Mouse (Mus musculus) liver, embryonic 11.5 days (tissue): ENCODE results near the gene St6galnac6. TPM values are rescaled to one million over a fixed set of nuclear protein-coding genes. Genes with fewer than 3 reads are reported as not detected.

Experiments
- ATAC-seq: fragments of 200-750 bp; cut with Nextera tagmentation; replicated peaks from 2 replicates; pipeline ENCODE4 v1.8.0; 2017; ENCODE audit warnings: moderate number of reproducible peaks, mild to moderate bottlenecking, moderate TSS enrichment, moderate library complexity; ENCODE audit not compliant: low FRiP score
- DNase-seq: peaks from one replicate; pipeline ENCODE4 v3.0.0-alpha.2; 2017; ENCODE audit warnings: low spot score
- H3K27ac ChIP-seq: fragments of 300-500 bp; sonication (generic); 2 replicates; pipeline ENCODE4 v1.5.1; 2014; ENCODE audit warnings: mild to moderate bottlenecking, low read depth, low read length, control low read depth
- H3K27me3 ChIP-seq: fragments of 300-500 bp; sonication (generic); replicated peaks from 2 replicates; pipeline ENCODE4 v1.6.1; 2014; ENCODE audit warnings: low read length, mixed read lengths; ENCODE audit not compliant: control insufficient read depth, insufficient read depth
- H3K36me3 ChIP-seq: fragments of 300-500 bp; sonication (generic); 2 replicates; pipeline ENCODE4 v1.6.1; 2014; ENCODE audit warnings: mild to moderate bottlenecking, low read length, moderate library complexity, mixed read lengths; ENCODE audit not compliant: control insufficient read depth, insufficient read depth
- H3K4me1 ChIP-seq: fragments of 300-500 bp; sonication (generic); replicated peaks from 2 replicates; pipeline ENCODE4 v1.6.1; 2014; ENCODE audit warnings: low read length, mixed read lengths; ENCODE audit not compliant: control insufficient read depth, insufficient read depth
- H3K4me2 ChIP-seq: fragments of 300-500 bp; sonication (generic); 2 replicates; pipeline ENCODE4 v1.6.1; 2014; ENCODE audit warnings: mild to moderate bottlenecking, control low read depth, moderate library complexity
- H3K4me3 ChIP-seq: fragments of 300-500 bp; sonication (generic); 2 replicates; pipeline ENCODE4 v1.5.1; 2014; ENCODE audit warnings: low read depth, low read length, control low read depth
- H3K9ac ChIP-seq: fragments of 300-500 bp; sonication (generic); 2 replicates; pipeline ENCODE4 v1.6.1; 2014; ENCODE audit warnings: low read depth, low read length, control low read depth
- H3K9me3 ChIP-seq: fragments of 300-500 bp; sonication (generic); 2 replicates; pipeline ENCODE4 v1.6.1; 2016; ENCODE audit warnings: low read length, inconsistent platforms, mixed read lengths; ENCODE audit not compliant: control insufficient read depth
- WGBS: fragments of 180-500 bp; shearing (Covaris S2); extraction: QIAGEN DNeasy Blood & Tissue Kit; methylation state at CpG from one replicate; pipeline ENCODE4 v1.1.7; 2014; 5-methylcytosine and 5-hydroxymethylcytosine counted together
- polyA plus RNA-seq: library from polyadenylated mRNA; unstranded; fragments of >200 nt; fragmentation: Nextera tagmentation; extraction: Ambion mirVana; gene quantifications from 2 replicates; pipeline ENCODE4 v1.2.1, GENCODE M21; 2014

The St6galnac6 gene
- polyA plus RNA-seq, 1 experiment from 2014 or later, result 10.6 TPM

DNA sequence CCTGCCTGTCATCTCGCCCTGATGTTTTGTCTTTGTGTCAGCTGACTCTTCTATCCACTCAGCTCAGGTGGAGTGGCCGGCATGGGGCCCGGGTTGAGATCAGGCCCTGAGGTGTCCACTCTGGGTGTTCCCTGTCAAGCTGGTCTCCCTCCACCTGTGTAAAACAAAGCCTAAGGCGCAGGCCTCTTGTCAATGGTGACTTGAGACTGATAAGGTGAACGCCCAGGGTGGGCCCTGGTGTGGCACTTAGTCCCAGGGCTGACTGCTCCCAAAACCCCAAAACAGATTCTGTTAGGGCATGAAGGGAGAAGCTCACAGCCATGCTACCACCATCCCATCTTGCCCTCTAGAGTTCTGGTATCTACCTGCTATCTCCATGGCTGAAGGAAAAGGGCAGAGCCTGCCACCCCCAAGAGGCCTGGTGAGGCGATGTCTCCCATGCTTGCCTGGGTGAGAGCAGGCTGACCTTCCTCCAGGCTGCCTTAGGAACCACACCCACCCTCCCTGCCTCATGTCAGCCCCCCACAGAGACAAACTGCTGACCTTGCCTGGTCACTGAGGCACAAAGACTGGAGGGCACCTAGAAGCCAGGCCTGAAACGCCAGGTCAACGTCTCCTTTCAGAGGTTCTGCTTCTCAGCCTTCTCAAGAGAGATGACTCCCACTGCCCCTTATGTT is 45.4 kb downstream of the St6galnac6 start:
- Histone ChIP-seq H3K27me3 (no peaks in the 10 kb centered on the region), H3K4me3 (no peak overlapping the region), H3K36me3 (no peaks in the 10 kb centered on the region), H3K9ac (0 out of 2 replicates have a peak overlapping the region, but pooled peaks have one; percentile 8), H3K4me1 (peaks cover 32% of the 10 kb centered on the region), H3K9me3 (no peaks in the 10 kb centered on the region), H3K27ac (peak overlapping the region; percentile 71), H3K4me2 (peak overlapping the region; percentile 44)
- whole genome bisulfite sequencing, result 62% methylated on average over 8 of the region's 8 CpGs
- DNase-seq (no peak), ATAC-seq (peak; percentile 79)

DNA sequence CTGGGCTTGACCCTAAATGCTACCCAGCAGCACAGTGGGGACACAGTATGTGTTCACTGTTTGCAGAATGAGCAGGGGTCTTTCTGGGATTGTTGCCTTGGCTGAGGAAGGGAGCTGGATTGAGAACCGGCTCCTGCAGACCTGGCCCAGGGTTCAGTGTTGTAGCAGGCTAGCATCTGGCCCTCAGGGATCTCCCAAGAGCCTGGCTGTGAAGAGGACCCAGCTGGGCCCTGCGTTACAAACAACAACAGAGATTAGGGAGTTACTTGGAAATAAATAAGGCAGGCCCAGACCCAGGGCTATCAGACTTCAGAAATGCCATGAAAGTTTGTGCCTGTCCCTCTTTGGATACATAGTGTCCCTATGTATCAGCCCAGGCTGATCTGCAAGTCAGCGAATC is 46.1 kb downstream of the St6galnac6 start:
- WGBS, result 63% methylated on average over 3 of the region's 3 CpGs
- DNase-seq (no peak), ATAC-seq (no peak)
- Histone ChIP-seq H3K36me3 (no peaks in the 10 kb centered on the region), H3K4me1 (peaks cover 32% of the 10 kb centered on the region), H3K9me3 (no peaks in the 10 kb centered on the region), H3K9ac (0 out of 2 replicates have a peak overlapping the region, but pooled peaks have one; percentile 0), H3K27ac (peak overlapping the region; percentile 71), H3K4me3 (no peak overlapping the region), H3K27me3 (no peaks in the 10 kb centered on the region), H3K4me2 (peak overlapping the region; percentile 44; the same call in 1 of the 2 replicates)

DNA sequence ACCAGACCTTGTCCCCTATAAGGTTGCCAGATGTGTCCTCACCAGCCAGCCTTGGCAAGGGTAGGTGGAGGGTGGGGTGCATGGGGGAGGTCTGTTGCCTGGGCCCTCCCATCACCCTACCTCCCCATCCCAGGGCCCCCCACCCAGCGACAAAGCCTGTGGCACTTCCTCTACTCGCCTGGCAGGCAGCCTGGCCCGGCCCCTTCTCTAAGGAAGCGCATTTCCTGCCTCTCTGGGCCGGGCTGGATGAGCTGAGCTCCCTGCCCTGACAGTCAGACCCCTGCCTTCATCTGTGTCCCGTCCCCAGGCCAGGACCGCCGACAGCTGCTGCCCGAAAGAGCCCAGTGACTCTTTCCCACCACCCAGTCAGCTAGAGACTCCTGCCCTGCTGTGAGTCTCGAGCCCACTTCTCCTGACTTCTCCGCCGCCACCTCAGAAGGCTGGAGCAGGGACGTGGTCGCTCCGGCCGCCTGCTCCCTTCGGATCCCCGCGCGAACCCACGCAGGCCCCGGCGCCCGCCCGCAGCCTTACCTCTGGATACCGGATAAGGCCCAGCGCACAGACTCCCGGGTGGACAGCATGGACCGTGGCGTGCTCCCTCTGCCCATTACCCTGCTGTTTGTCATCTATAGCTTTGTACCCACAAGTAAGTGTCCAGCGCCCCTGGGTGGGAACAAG is 47.0 kb downstream of the St6galnac6 start, which contains the start of gene Eng:
Gene Eng (plus strand): TSS at position 217 of the 678 bp plus-strand sequence.
- peak within 1 kb of the TSS; percentile 62 for H3K9ac ChIP-seq
- H3K27me3 ChIP-seq, result no peaks in the 10 kb centered on the region
- peak within 1 kb of the TSS; percentile 71 for H3K27ac ChIP-seq
- ATAC-seq, result 0 out of 2 replicates have a peak, but pooled peaks have one; percentile 16
- no peaks in the 10 kb centered on the region for H3K9me3 ChIP-seq
- DNase-seq, result no peak
- H3K36me3 ChIP-seq, result no peaks in the 10 kb centered on the region
- H3K4me2 ChIP-seq, result peak within 1 kb of the TSS; percentile 59
- H3K4me1 ChIP-seq, result peaks cover 29% of the 10 kb centered on the region
- 36% methylated on average over 31 of the region's 31 CpGs for WGBS
- peak within 1 kb of the TSS; percentile 49 for H3K4me3 ChIP-seq

DNA sequence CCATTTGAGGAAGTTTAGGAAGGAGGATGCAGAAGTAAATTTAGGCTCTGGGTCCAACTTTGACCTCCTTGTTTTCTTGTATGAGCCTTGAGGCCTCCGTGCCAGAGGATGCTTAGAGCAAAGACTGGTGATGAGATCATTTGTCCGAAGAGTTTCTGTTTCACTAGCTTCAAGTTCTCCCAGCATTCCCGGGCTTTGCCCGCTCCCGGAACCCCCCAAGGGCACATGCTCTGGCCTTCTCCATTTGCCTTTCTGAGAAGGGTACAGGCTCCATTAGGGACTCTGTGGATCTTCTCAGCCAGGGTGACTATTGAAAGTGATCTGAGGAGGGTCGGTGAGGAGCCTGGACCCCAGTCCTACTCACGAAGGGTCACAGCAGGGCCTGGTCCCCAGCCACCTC is 47.9 kb downstream of the St6galnac6 start:
- no peak for ATAC-seq
- 76% methylated on average over 7 of the region's 7 CpGs for WGBS
- H3K4me1 ChIP-seq, result peaks cover 29% of the 10 kb centered on the region

DNA sequence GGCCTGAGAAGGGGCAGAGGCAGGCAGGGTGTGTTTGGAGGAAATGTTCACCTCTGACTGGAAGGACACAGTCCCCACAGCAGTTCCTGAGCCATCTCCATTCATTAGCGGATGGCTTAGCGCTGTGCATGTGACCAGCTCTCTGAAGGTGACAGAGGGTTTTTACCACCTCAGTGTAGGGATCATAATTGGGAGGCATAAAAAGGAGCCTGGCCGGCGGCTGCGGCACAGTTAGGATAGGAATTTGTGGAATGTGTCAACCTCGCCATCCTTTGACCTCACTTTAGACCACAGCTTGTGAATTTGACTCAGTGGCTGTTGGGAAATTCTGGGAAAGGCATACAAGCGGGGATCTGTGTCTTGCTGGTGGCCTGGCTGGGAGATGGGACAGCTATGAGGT is 54.3 kb downstream of the St6galnac6 start:
- H3K27me3 ChIP-seq, result no peaks in the 10 kb centered on the region
- 50% methylated on average over 7 of the region's 7 CpGs for WGBS
- no peak overlapping the region for H3K4me2 ChIP-seq
- H3K4me3 ChIP-seq, result no peak overlapping the region
- H3K4me1 ChIP-seq, result peaks cover 35% of the 10 kb centered on the region
- H3K36me3 ChIP-seq, result no peaks in the 10 kb centered on the region
- no peak overlapping the region for H3K9ac ChIP-seq
- no peak for DNase-seq
- no peak for ATAC-seq
- no peaks in the 10 kb centered on the region for H3K9me3 ChIP-seq
- H3K27ac ChIP-seq, result peak overlapping the region; percentile 29; the same call in 1 of the 2 replicates

More for the DNA sequence above, 47.9 kb downstream of the St6galnac6 start:
- H3K9ac ChIP-seq, result 0 out of 2 replicates have a peak overlapping the region, but pooled peaks have one; percentile 5
- H3K27ac ChIP-seq, result no peak overlapping the region
- DNase-seq, result no peak
- H3K36me3 ChIP-seq, result no peaks in the 10 kb centered on the region
- H3K27me3 ChIP-seq, result no peaks in the 10 kb centered on the region
- H3K4me3 ChIP-seq, result peak overlapping the region; percentile 49
- no peaks in the 10 kb centered on the region for H3K9me3 ChIP-seq
- peak overlapping the region; percentile 59 for H3K4me2 ChIP-seq

DNA sequence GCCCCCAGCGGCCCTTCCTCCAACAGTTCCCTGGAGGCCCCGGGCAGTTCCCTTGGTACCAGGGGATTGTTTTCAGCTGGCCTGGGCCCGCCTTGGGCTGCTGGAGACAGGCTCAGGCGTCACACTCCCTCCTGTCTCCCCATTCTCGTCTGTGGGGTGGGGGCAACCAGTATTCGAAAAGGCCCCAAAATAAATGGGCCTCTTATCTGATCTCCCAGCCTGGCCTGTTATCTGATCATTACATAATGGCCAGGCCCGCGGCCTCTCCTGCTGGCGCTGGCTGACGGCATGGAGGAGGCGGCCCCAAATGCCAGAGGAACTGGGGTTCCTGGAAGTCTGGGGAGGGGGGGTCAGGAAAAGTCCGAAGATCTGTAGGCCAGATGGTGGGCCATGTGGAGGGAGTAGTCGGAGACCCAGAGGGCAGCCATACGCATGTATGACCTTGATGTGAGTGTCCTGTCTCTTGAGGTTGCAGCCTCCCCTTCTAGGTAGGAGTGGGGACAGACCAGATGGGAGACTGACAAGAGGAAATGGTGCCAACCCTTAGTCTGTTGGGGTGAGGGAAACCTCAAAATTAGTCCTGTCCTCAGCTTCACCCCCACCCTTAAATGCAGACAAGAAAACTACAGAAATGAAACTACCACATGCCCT is 55.4 kb downstream of the St6galnac6 start:
- no peaks in the 10 kb centered on the region for H3K9me3 ChIP-seq
- ATAC-seq, result no peak
- H3K27me3 ChIP-seq, result no peaks in the 10 kb centered on the region
- no peak overlapping the region; the same call in 1 of the 2 replicates for H3K4me2 ChIP-seq
- peaks cover 42% of the 10 kb centered on the region for H3K4me1 ChIP-seq
- H3K27ac ChIP-seq, result peak overlapping the region; percentile 54; the same call in 1 of the 2 replicates
- H3K4me3 ChIP-seq, result no peak overlapping the region
- H3K36me3 ChIP-seq, result no peaks in the 10 kb centered on the region
- DNase-seq, result no peak
- 48% methylated on average over 14 of the region's 14 CpGs for WGBS
- H3K9ac ChIP-seq, result no peak overlapping the region

DNA sequence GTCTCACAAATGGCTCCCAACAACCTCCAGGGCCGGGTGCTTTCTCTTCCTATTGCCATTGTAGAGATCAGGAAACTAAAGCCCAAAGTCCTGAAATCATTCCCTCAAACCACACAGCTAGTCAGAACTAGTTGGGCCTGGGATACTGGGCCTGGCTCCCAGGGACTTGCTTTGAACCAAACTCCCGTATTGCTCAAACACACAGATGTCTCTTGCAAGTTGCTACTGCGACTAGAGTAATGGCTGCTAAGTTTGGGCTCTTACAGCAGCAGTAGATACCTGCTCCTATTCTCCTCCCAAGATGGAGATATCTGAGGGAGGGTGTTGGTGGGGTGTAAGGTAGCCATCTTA is 55.9 kb downstream of the St6galnac6 start:
- Histone ChIP-seq H3K27ac (peak overlapping the region; percentile 54; the same call in 1 of the 2 replicates), H3K4me3 (no peak overlapping the region), H3K9ac (no peak overlapping the region), H3K36me3 (no peaks in the 10 kb centered on the region), H3K4me1 (peaks cover 46% of the 10 kb centered on the region), H3K9me3 (no peaks in the 10 kb centered on the region), H3K4me2 (no peak overlapping the region; the same call in 1 of the 2 replicates), H3K27me3 (no peaks in the 10 kb centered on the region)
- WGBS, result 78% methylated on average over 3 of the region's 3 CpGs
- no peak for ATAC-seq
- no peak for DNase-seq

DNA sequence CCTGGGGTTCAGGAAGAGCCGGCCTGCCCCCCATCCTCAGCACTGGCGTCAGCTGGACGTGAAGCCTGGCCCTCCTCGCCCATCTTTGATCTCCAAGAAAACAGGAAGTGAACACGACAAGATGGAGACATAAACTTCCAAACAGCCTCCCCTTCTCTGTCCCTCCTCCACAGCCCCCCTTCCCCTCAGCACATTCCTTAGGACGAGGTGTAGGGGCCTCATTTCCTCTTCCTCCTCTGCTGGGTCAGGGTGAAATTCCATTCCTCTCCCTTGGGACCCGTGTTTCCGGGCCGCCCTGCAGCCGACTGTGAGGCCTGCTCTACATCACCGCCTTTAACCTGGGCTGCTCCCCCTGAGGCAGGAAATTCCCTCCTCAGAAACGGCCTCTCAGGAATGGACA is 56.3 kb downstream of the St6galnac6 start:
- WGBS, result 59% methylated on average over 12 of the region's 12 CpGs
- DNase-seq (no peak), ATAC-seq (no peak)
- Histone ChIP-seq H3K4me2 (no peak overlapping the region), H3K4me3 (no peak overlapping the region), H3K36me3 (no peaks in the 10 kb centered on the region), H3K27ac (peak overlapping the region; percentile 54; the same call in 1 of the 2 replicates), H3K9ac (no peak overlapping the region), H3K9me3 (no peaks in the 10 kb centered on the region), H3K4me1 (peaks cover 46% of the 10 kb centered on the region), H3K27me3 (no peaks in the 10 kb centered on the region)
